Mouse (Mus musculus) midbrain, postnatal 0 days (tissue): Measurements from ENCODE around the gene Adam12. TPM values are rescaled to one million over a fixed set of nuclear protein-coding genes. Genes with fewer than 3 reads are reported as not detected.

Experiments
- ATAC-seq: fragments of 200-750 bp; cut with Nextera tagmentation; 2 replicates; pipeline ENCODE4 v1.8.0; 2017; ENCODE audit warnings: moderate number of reproducible peaks, mild to moderate bottlenecking, moderate TSS enrichment, moderate library complexity; ENCODE audit not compliant: low FRiP score
- DNase-seq: peaks from one replicate; pipeline ENCODE4 v3.0.0-alpha.2; 2015; ENCODE audit warnings: low spot score
- H3K27ac ChIP-seq: fragments of 300-500 bp; sonication (generic); 2 replicates; pipeline ENCODE4 v1.5.1; 2014; ENCODE audit warnings: low read depth, mild to moderate bottlenecking, low read length, mixed read lengths
- H3K27me3 ChIP-seq: fragments of 300-500 bp; sonication (generic); 2 replicates; pipeline ENCODE4 v1.6.1; 2014; ENCODE audit warnings: low read length, control low read depth, mixed read lengths; ENCODE audit not compliant: insufficient read depth
- H3K36me3 ChIP-seq: fragments of 300-500 bp; sonication (generic); 2 replicates; pipeline ENCODE4 v1.6.1; 2014; ENCODE audit warnings: low read length, control low read depth, mixed read lengths; ENCODE audit not compliant: insufficient read depth
- H3K4me1 ChIP-seq: fragments of 300-500 bp; sonication (generic); 2 replicates; pipeline ENCODE4 v1.6.1; 2014; ENCODE audit warnings: mild to moderate bottlenecking, control low read depth, antibody characterized with exemption, low read length, mixed read lengths; ENCODE audit not compliant: insufficient read depth
- H3K4me2 ChIP-seq: fragments of 300-500 bp; sonication (generic); 2 replicates; pipeline ENCODE4 v1.6.1; 2014; ENCODE audit warnings: low read depth, mild to moderate bottlenecking, low read length, mixed read lengths; ENCODE audit not compliant: poor library complexity, severe bottlenecking
- H3K4me3 ChIP-seq: fragments of 300-500 bp; sonication (generic); 2 replicates; pipeline ENCODE4 v1.5.1; 2014; ENCODE audit warnings: low read depth, mild to moderate bottlenecking, low read length, moderate library complexity
- H3K9ac ChIP-seq: fragments of 300-500 bp; sonication (generic); replicated peaks from 2 replicates; pipeline ENCODE4 v1.6.1; 2014; ENCODE audit warnings: mild to moderate bottlenecking, low read length, moderate library complexity, mixed read lengths; ENCODE audit not compliant: poor library complexity, severe bottlenecking
- H3K9me3 ChIP-seq: fragments of 300-500 bp; sonication (generic); 2 replicates; pipeline ENCODE4 v1.6.1; 2016; ENCODE audit warnings: low read length, control low read depth
- CTCF ChIP-seq: IDR thresholded peaks from 2 replicates; pipeline ENCODE4 v1.5.1; 2016; ENCODE audit warnings: antibody characterized with exemption, mild to moderate bottlenecking
- WGBS: fragments of 180-500 bp; shearing (Covaris S2); extraction: QIAGEN DNeasy Blood & Tissue Kit; methylation state at CpG from one replicate; pipeline ENCODE4 v1.1.7; 2014; 5-methylcytosine and 5-hydroxymethylcytosine counted together
- polyA plus RNA-seq: library from polyadenylated mRNA; unstranded; fragments of >200 nt; fragmentation: Nextera tagmentation; extraction: Ambion mirVana; gene quantifications from 2 replicates; pipeline ENCODE4 v1.2.1, GENCODE M21; 2015
- total RNA-seq: library from RNA; depleted of rRNA; stranded (reverse); fragments of >200 nt; gene quantifications from 2 replicates; pipeline ENCODE4 v1.2.3, GENCODE M21; 2014

The Adam12 gene
- total and polyA plus RNA-seq, 2 experiments from 2014 or later: 3.5 to 12.8 TPM

GRCm38 (mm10) chr7:134114311-134115188, 117.4 kb downstream of the Adam12 start:
- Histone ChIP-seq H3K4me2 (no peak overlapping the region), H3K4me3 (no peak overlapping the region), H3K27me3 (no peaks in the 10 kb centered on the region), H3K36me3 (no peaks in the 10 kb centered on the region), H3K9me3 (no peaks in the 10 kb centered on the region), H3K9ac (no peak overlapping the region), H3K27ac (no peak overlapping the region), H3K4me1 (no peaks in the 10 kb centered on the region)
- WGBS: 73% methylated on average over 9 of the region's 9 CpGs
- no peak for DNase-seq
- ATAC-seq: no peak
- TF ChIP-seq CTCF: no peak

- 81% methylated on average over 6 of the region's 6 CpGs for WGBS
- H3K27ac ChIP-seq: no peak overlapping the region
- ATAC-seq: no peak
Measured at GRCm38 (mm10) chr7:134113829-134114228, 118.1 kb downstream of the Adam12 start.

GRCm38 (mm10) chr7:134110116-134110515, 121.8 kb downstream of the Adam12 start:
- no peak overlapping the region for H3K4me3 ChIP-seq
- ATAC-seq (no peak), DNase-seq (no peak)
- H3K27ac ChIP-seq: no peak overlapping the region
- no peak for TF ChIP-seq CTCF
- no peaks in the 10 kb centered on the region for H3K4me1 ChIP-seq
- no peaks in the 10 kb centered on the region for H3K27me3 ChIP-seq
- WGBS: 93% methylated on average over 1 of the region's 1 CpGs
- H3K36me3 ChIP-seq: no peaks in the 10 kb centered on the region
- H3K9me3 ChIP-seq: no peaks in the 10 kb centered on the region
- H3K4me2 ChIP-seq: no peak overlapping the region
- H3K9ac ChIP-seq: no peak overlapping the region

More at GRCm38 (mm10) chr7:134113829-134114228, 118.1 kb downstream of the Adam12 start:
- Histone ChIP-seq H3K4me3 (no peak overlapping the region), H3K4me2 (no peak overlapping the region), H3K27me3 (no peaks in the 10 kb centered on the region), H3K36me3 (no peaks in the 10 kb centered on the region), H3K9ac (no peak overlapping the region), H3K9me3 (no peaks in the 10 kb centered on the region), H3K4me1 (no peaks in the 10 kb centered on the region)
- no peak for TF ChIP-seq CTCF
- no peak for DNase-seq

GRCm38 (mm10) chr7:134107849-134108248, 124.1 kb downstream of the Adam12 start:
- no peaks in the 10 kb centered on the region for H3K4me1 ChIP-seq
- H3K36me3 ChIP-seq: no peaks in the 10 kb centered on the region
- no peak overlapping the region for H3K4me3 ChIP-seq
- TF ChIP-seq CTCF: no peak
- 88% methylated on average over 3 of the region's 3 CpGs for WGBS
- H3K4me2 ChIP-seq: no peak overlapping the region
- no peak overlapping the region for H3K9ac ChIP-seq
- H3K27me3 ChIP-seq: no peaks in the 10 kb centered on the region
- DNase-seq (no peak), ATAC-seq (no peak)
- H3K27ac ChIP-seq: no peak overlapping the region
- no peaks in the 10 kb centered on the region for H3K9me3 ChIP-seq

GRCm38 (mm10) chr7:134099010-134099409, 132.9 kb downstream of the Adam12 start:
- no peaks in the 10 kb centered on the region for H3K27me3 ChIP-seq
- peak; percentile 17 for DNase-seq
- no peaks in the 10 kb centered on the region for H3K9me3 ChIP-seq
- no peaks in the 10 kb centered on the region for H3K36me3 ChIP-seq
- no peak for ATAC-seq
- TF ChIP-seq CTCF: no peak
- 54% methylated on average over 4 of the region's 4 CpGs for WGBS
- H3K27ac ChIP-seq: no peak overlapping the region
- 0 out of 2 replicates have a peak overlapping the region, but pooled peaks have one; percentile 14 for H3K9ac ChIP-seq
- H3K4me1 ChIP-seq: peaks cover 5% of the 10 kb centered on the region; the same call in 1 of the 2 replicates
- no peak overlapping the region for H3K4me3 ChIP-seq
- no peak overlapping the region for H3K4me2 ChIP-seq

- ATAC-seq: no peak
- Histone ChIP-seq H3K36me3 (no peaks in the 10 kb centered on the region), H3K27me3 (no peaks in the 10 kb centered on the region), H3K4me1 (peaks cover 5% of the 10 kb centered on the region; the same call in 1 of the 2 replicates), H3K9me3 (no peaks in the 10 kb centered on the region), H3K4me3 (no peak overlapping the region), H3K4me2 (no peak overlapping the region), H3K9ac (no peak overlapping the region), H3K27ac (no peak overlapping the region)
- no peak for DNase-seq
- TF ChIP-seq CTCF: no peak
- 88% methylated on average over 2 of the region's 2 CpGs for WGBS
Measured at GRCm38 (mm10) chr7:134097861-134098260, 134.1 kb downstream of the Adam12 start.
